Mouse (Mus musculus) cerebellum, postnatal 36 days (tissue): ENCODE measurements around the gene Ushbp1.
A peak's percentile ranks its signal among the peaks of the same experiment; 100 is the strongest.
"Not testable (repeated sequence)": the region's sequence is repeated elsewhere in the genome, so short reads cannot be mapped to it uniquely, and the experiment has no call there.

ENCODE experiments used
- DNase-seq, 2 experiments: peaks; one replicate each; pipeline ENCODE4 v3.0.0; 2021 to 2022; ENCODE audit warnings: mixed read lengths in 2 of 2

The Ushbp1 gene

GRCm38 (mm10) chr8:71395629-71396028 lies at the start of gene Ushbp1:
Ushbp1 (minus strand) TSS chr8:71395802.
- no peak for DNase-seq

- DNase-seq, result no peak
These were observed 49.5 kb upstream of the Ushbp1 start for GRCm38 (mm10) chr8:71445096-71445495.

- peak; percentile 38 to 48 for DNase-seq
These were observed 45.8 kb upstream of the Ushbp1 start for GRCm38 (mm10) chr8:71441404-71441803.

- no peak for DNase-seq
These were observed 41.4 kb upstream of the Ushbp1 start for GRCm38 (mm10) chr8:71437041-71437440.

GRCm38 (mm10) chr8:71432935-71433334 lies 37.3 kb upstream of the Ushbp1 start:
- not testable (repeated sequence) for DNase-seq

- no peak for DNase-seq
These were observed 26.5 kb upstream of the Ushbp1 start for GRCm38 (mm10) chr8:71422121-71422520.

GRCm38 (mm10) chr8:71411535-71412273 lies 16.1 kb upstream of the Ushbp1 start:
- no peak for DNase-seq

- no peak for DNase-seq
These were observed 12.6 kb upstream of the Ushbp1 start for GRCm38 (mm10) chr8:71408231-71408630.

- DNase-seq, result no peak
These were observed 11.8 kb upstream of the Ushbp1 start for GRCm38 (mm10) chr8:71407441-71407840.

GRCm38 (mm10) chr8:71406099-71407015 lies 10.8 kb upstream of the Ushbp1 start:
- peak; percentile 33 to 54 for DNase-seq

- DNase-seq, result peak; percentile 92 to 93
These were observed 9.9 kb upstream of the Ushbp1 start, which contains the start of gene Ankle1 for GRCm38 (mm10) chr8:71405401-71406098. Ankle1 (plus strand) TSS chr8:71406010.

- no peak for DNase-seq
These were observed 9.3 kb upstream of the Ushbp1 start for GRCm38 (mm10) chr8:71404951-71405351.

GRCm38 (mm10) chr8:71404011-71404410 lies 8.4 kb upstream of the Ushbp1 start:
- DNase-seq, result no peak

GRCm38 (mm10) chr8:71403107-71403885 lies 7.7 kb upstream of the Ushbp1 start:
- DNase-seq, result no peak

GRCm38 (mm10) chr8:71402446-71402964 lies 6.9 kb upstream of the Ushbp1 start:
- DNase-seq, result no peak

GRCm38 (mm10) chr8:71401454-71401853 lies 5.9 kb upstream of the Ushbp1 start:
- DNase-seq, result no peak

- DNase-seq, result no peak
These were observed 5.2 kb upstream of the Ushbp1 start for GRCm38 (mm10) chr8:71400826-71401225.

- no peak for DNase-seq
These were observed 2.1 kb upstream of the Ushbp1 start for GRCm38 (mm10) chr8:71397701-71398100.

- DNase-seq, result peak; percentile 92
These were observed 1.2 kb upstream of the Ushbp1 start, which contains the start of gene Babam1 for GRCm38 (mm10) chr8:71396639-71397305. Babam1 (plus strand) TSS chr8:71396861.

GRCm38 (mm10) chr8:71395071-71395470 lies 531 bp downstream of the Ushbp1 start:
- DNase-seq, result no peak

- DNase-seq, result no peak
These were observed 1.1 kb downstream of the Ushbp1 start for GRCm38 (mm10) chr8:71394481-71394880.
